In the genomic region with DNA sequence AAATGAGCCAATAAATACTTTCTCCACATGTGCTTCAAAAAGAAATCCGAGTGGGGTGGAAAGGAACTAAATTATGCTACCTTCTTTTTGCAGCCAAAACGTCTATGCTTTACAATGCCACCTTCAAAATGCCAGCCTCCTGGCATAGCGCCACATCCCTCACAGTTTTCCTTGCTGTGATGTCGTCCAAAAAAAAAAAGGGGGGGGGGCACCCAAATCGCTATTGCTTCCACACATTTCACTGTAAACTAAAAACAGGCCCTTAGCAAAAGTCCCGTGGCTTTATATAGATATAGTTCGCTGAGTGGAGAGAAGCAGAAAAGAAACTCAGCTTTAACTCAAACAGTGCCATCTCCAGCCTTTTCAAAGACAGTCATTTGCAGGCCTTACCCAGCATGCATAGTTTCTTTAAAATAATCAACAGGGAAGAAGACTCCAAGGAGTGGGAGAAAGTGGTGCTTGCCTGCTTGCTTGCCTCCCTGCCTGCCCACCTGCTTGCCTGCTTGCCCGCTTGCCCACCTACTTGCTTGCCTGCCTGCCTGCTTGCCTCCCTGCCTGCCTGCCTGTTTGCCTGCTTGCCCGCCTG, we compare ENCODE assay signal across 9 mouse cellular contexts. TPM values are rescaled to one million over a fixed set of nuclear protein-coding genes. Genes with fewer than 3 reads are reported as not detected.
DNase-seq lines count a peak whose midpoint lies in the region; ATAC-seq and TF ChIP-seq lines count a peak whose summit lies in the region.
"Had no signal": no experiment of that assay in that cellular context is flagged by ENCODE, and none has a peak within 500 bp of the region (broad histone marks: within the 10 kb centered on the region; RNA-seq: fewer than 3 reads in every experiment).

No protein-coding gene starts in this region.

- H3K9me3 ChIP-seq in liver, embryonic 11.5 days (ENCODE audit: control insufficient read depth, low read length), result no peaks in the 10 kb centered on the region
- no peaks in the 10 kb centered on the region for H3K9me3 ChIP-seq in embryonic facial prominence, embryonic 11.5 days (replicated peaks; ENCODE audit: control insufficient read depth, low read length)
- no peaks in the 10 kb centered on the region for H3K9me3 ChIP-seq in hindbrain, postnatal 0 days (ENCODE audit: low read length)
- H3K9me3 ChIP-seq: midbrain, embryonic 13.5 days had no signal

- no peak overlapping the region; the same call in 1 of the 2 replicates for H3K4me3 ChIP-seq in gastrocnemius, adult 2 months
- no peak overlapping the region for H3K4me3 ChIP-seq in liver, adult 2 months (ENCODE audit: insufficient read depth, low read depth, low read length)
- H3K4me3 ChIP-seq in liver, embryonic 11.5 days (ENCODE audit: low read depth, low read length), result no peak overlapping the region
- no peak overlapping the region for H3K4me3 ChIP-seq in embryonic facial prominence, embryonic 11.5 days (ENCODE audit: low read depth, low read length)
- no peak overlapping the region for H3K4me3 ChIP-seq in hindbrain, postnatal 0 days (ENCODE audit: low read length)
- H3K4me3 ChIP-seq: midbrain, embryonic 13.5 days had no signal

- TF ChIP-seq POLR2A in liver, adult 2 months (IDR thresholded peaks at IDR 0.05; ENCODE audit: extremely low read depth, insufficient read depth, low read length), result no peak

- H3K4me2 ChIP-seq in liver, embryonic 11.5 days, result no peak overlapping the region
- H3K4me2 ChIP-seq in embryonic facial prominence, embryonic 11.5 days (ENCODE audit: low read depth, low read length), result no peak overlapping the region
- H3K4me2 ChIP-seq in hindbrain, postnatal 0 days (ENCODE audit: low read depth, low read length), result peak overlapping the region; percentile 40; the same call in 1 of the 2 replicates
- H3K4me2 ChIP-seq: midbrain, embryonic 13.5 days had no signal

- ATAC-seq in liver, embryonic 11.5 days (replicated peaks; ENCODE audit: low FRiP score), result no peak
- ATAC-seq in embryonic facial prominence, embryonic 11.5 days (replicated peaks; ENCODE audit: insufficient number of reproducible peaks, low FRiP score, low TSS enrichment, low read depth), result no peak
- no peak for ATAC-seq in hindbrain, postnatal 0 days
- ATAC-seq in erythroid progenitor cell, adult 5-6 weeks (replicated peaks; ENCODE audit: low FRiP score, poor library complexity, severe bottlenecking), result no peak
- ATAC-seq: midbrain, embryonic 13.5 days had no signal

- no peak overlapping the region for H3K9ac ChIP-seq in liver, adult 2 months (ENCODE audit: low read depth, low read length)
- H3K9ac ChIP-seq in liver, embryonic 11.5 days (ENCODE audit: low read depth, low read length), result no peak overlapping the region
- H3K9ac ChIP-seq in embryonic facial prominence, embryonic 11.5 days (replicated peaks; ENCODE audit: low read length), result no peak overlapping the region
- H3K9ac ChIP-seq in hindbrain, postnatal 0 days (replicated peaks; ENCODE audit: low read length), result no peak overlapping the region
- H3K9ac ChIP-seq: midbrain, embryonic 13.5 days had no signal

- H3K36me3 ChIP-seq in liver, adult 2 months (ENCODE audit: control insufficient read depth, insufficient read depth, low read length), result no peaks in the 10 kb centered on the region
- H3K36me3 ChIP-seq in liver, embryonic 11.5 days (ENCODE audit: control insufficient read depth, insufficient read depth, low read length), result no peaks in the 10 kb centered on the region
- H3K36me3 ChIP-seq in embryonic facial prominence, embryonic 11.5 days (replicated peaks; ENCODE audit: control insufficient read depth, insufficient read depth, low read depth, low read length), result no peaks in the 10 kb centered on the region
- no peaks in the 10 kb centered on the region for H3K36me3 ChIP-seq in hindbrain, postnatal 0 days (ENCODE audit: insufficient read depth, low read length)
- H3K36me3 ChIP-seq: midbrain, embryonic 13.5 days had no signal

- peak overlapping the region; percentile 2; the same call in 1 of the 2 replicates for H3K27ac ChIP-seq in gastrocnemius, adult 2 months
- no peak overlapping the region for H3K27ac ChIP-seq in liver, adult 2 months (replicated peaks; ENCODE audit: insufficient read depth, low read depth, low read length)
- H3K27ac ChIP-seq in liver, embryonic 11.5 days (ENCODE audit: low read depth, low read length), result no peak overlapping the region
- H3K27ac ChIP-seq in embryonic facial prominence, embryonic 11.5 days (replicated peaks; ENCODE audit: low read depth, low read length), result peak overlapping the region; percentile 81
- no peak overlapping the region for H3K27ac ChIP-seq in hindbrain, postnatal 0 days
- H3K27ac ChIP-seq: midbrain, embryonic 13.5 days had no signal

- intact Hi-C loops in gastrocnemius, adult 2 months (cut with DNase I), result no loop called here

- no peak for DNase-seq in gastrocnemius, adult 2 months
- no peak for DNase-seq in gastrocnemius, postnatal 25 days
- peak; percentile 5 for DNase-seq in liver, adult 2 months (ENCODE audit: extremely low read depth, low read depth, low spot score)
- DNase-seq in liver, embryonic 11.5 days (ENCODE audit: low spot score), result no peak
- no peak for DNase-seq in embryonic facial prominence, embryonic 11.5 days (ENCODE audit: low spot score)
- DNase-seq in hindbrain, postnatal 0 days (ENCODE audit: low spot score), result peak; percentile 24
- DNase-seq in spleen, postnatal 36 days (ENCODE audit: low spot score in 2 of 2), result no peak

- H3K79me2 ChIP-seq in liver, adult 2 months (ENCODE audit: control insufficient read depth, insufficient read depth, low read length), result no peaks in the 10 kb centered on the region

- no peak for TF ChIP-seq CTCF in gastrocnemius, adult 2 months (IDR thresholded peaks at IDR 0.05)
- TF ChIP-seq CTCF in liver, adult 2 months (IDR thresholded peaks at IDR 0.05; ENCODE audit: low read depth, low read length), result no peak
- no peak for TF ChIP-seq CTCF in hindbrain, postnatal 0 days (IDR thresholded peaks at IDR 0.05; ENCODE audit: low read depth)

- no peaks in the 10 kb centered on the region for H3K4me1 ChIP-seq in liver, adult 2 months (ENCODE audit: control insufficient read depth, insufficient read depth, low read length)
- no peaks in the 10 kb centered on the region for H3K4me1 ChIP-seq in liver, embryonic 11.5 days (replicated peaks; ENCODE audit: control insufficient read depth, insufficient read depth, low read length)
- H3K4me1 ChIP-seq in embryonic facial prominence, embryonic 11.5 days (ENCODE audit: control insufficient read depth, insufficient read depth, low read length), result peaks cover 2% of the 10 kb centered on the region
- H3K4me1 ChIP-seq in hindbrain, postnatal 0 days (ENCODE audit: insufficient read depth, low read length), result peaks cover 3% of the 10 kb centered on the region; the same call in 1 of the 2 replicates

- 80% methylated on average over 9 of the region's 9 CpGs for WGBS in liver, adult 2 months
- 77% methylated on average over 9 of the region's 9 CpGs for WGBS in liver, embryonic 11.5 days
- WGBS in embryonic facial prominence, embryonic 11.5 days, result 54% methylated on average over 9 of the region's 9 CpGs
- 40% methylated on average over 9 of the region's 9 CpGs for WGBS in hindbrain, postnatal 0 days

- H3K27me3 ChIP-seq in liver, adult 2 months (ENCODE audit: control insufficient read depth, insufficient read depth, low read length), result no peaks in the 10 kb centered on the region
- H3K27me3 ChIP-seq in liver, embryonic 11.5 days (replicated peaks; ENCODE audit: control insufficient read depth, insufficient read depth, low read length), result no peaks in the 10 kb centered on the region
- H3K27me3 ChIP-seq in embryonic facial prominence, embryonic 11.5 days (ENCODE audit: control insufficient read depth, insufficient read depth, low read length), result no peaks in the 10 kb centered on the region
- H3K27me3 ChIP-seq in hindbrain, postnatal 0 days (ENCODE audit: insufficient read depth, low read length), result no peaks in the 10 kb centered on the region
- H3K27me3 ChIP-seq: midbrain, embryonic 13.5 days had no signal

RNA-seq across cellular contexts. Expression of gene Msrb3, which starts 47.6 kb away (rescaled TPM):
- 100 to 1,000 TPM; 111 to 116 TPM for total RNA-seq in gastrocnemius, adult 2 months (2021)
- total RNA-seq in gastrocnemius, postnatal 25 days (2021), result 100 to 1,000 TPM in 1 of 2 experiments, 10 to 100 TPM in 1; 82.3 to 109 TPM
- 9.5 and 10.1 TPM in 2 replicates for total RNA-seq in liver, adult 2 months (2014; rRNA removed)
- 3.7 and 4.1 TPM in 2 replicates for polyA plus RNA-seq in liver, adult 2 months (2012; rRNA removed)
- polyA plus RNA-seq in liver, embryonic 11.5 days (2014; fragmentation: Nextera tagmentation; extraction: Ambion mirVana), result 2.1 and 2.8 TPM in 2 replicates
- 6.4 and 6.6 TPM in 2 replicates for polyA plus RNA-seq in embryonic facial prominence, embryonic 11.5 days (2014; fragmentation: Nextera tagmentation; extraction: Ambion mirVana)
- 5.6 and 5.7 TPM in 2 replicates for total RNA-seq in hindbrain, postnatal 0 days (2014; rRNA removed)
- polyA plus RNA-seq in hindbrain, postnatal 0 days (2015; fragmentation: Nextera tagmentation; extraction: Ambion mirVana), result 1.2 and 1.6 TPM in 2 replicates
- not detected in 2 replicates for total RNA-seq in erythroid progenitor cell, adult 5-6 weeks (2015; ENCODE audit: low replicate concordance)
- 0.30 and 0.64 TPM in 2 replicates for total RNA-seq in erythroid progenitor cell, adult 5-6 weeks (2017; ENCODE audit: low replicate concordance)

Comparison
In these comparisons a context has a peak if more than half of its experiments do, and no peak if none do; other contexts are left out.
1. DNase-seq: peak in liver, adult 2 months (single experiment) and hindbrain, postnatal 0 days (single experiment); none in gastrocnemius, adult 2 months (single experiment), gastrocnemius, postnatal 25 days (single experiment), liver, embryonic 11.5 days (single experiment), embryonic facial prominence, embryonic 11.5 days (single experiment) and spleen, postnatal 36 days (0 of 2).
2. H3K27ac ChIP-seq: peak in gastrocnemius, adult 2 months (single experiment) and embryonic facial prominence, embryonic 11.5 days (single experiment); none in liver, adult 2 months (single experiment), liver, embryonic 11.5 days (single experiment) and hindbrain, postnatal 0 days (single experiment).